Mouse (Mus musculus): ENCODE data around the gene Fancc. TPM values are rescaled to one million over a fixed set of nuclear protein-coding genes. Genes with fewer than 3 reads are reported as not detected.

The Fancc gene
- polyA plus RNA-seq, 1 experiment from 2014 or later: 17.8 TPM

DNA sequence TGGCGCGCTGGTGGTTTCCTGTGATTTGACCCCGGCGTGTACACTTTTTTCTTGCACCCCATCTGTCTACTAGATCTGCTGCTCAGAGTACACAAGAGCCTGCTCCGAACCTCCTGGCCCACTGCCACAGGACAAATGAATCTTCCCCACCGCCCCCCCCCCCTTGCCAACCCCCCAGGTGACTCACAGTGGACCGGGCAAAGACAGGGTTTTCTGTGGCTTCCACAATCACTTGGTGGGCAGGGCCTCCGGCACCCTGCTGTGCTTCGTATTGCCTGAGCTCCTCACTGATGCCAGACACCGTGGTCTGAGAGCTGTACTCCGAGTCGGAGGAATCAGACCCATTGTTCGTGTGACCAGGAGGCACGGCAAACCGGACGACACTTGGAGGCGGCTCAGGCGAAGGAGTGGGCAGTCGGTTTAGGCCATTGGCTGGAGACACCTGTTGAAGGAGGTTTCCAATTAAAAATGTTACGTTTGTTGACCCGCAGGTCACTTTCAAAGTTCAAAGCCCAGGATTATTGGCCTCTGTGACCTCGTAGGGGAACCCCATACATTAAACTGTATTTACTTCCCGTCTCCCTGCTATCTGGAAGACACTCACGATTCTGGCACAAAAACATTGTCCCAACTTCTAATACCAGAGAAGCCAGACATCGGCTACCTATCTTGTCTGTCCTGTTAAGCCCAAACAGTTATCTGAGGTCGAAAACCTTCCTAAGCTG is 16.5 kb upstream of the Fancc start:
- H3K9me3 ChIP-seq: no peaks in the 10 kb centered on the region
- 69% methylated on average over 26 of the region's 26 CpGs for WGBS
- no peak overlapping the region for H3K4me2 ChIP-seq
- H3K27ac ChIP-seq: peak overlapping the region; percentile 21; the same call in 1 of the 2 replicates
- no peak overlapping the region for H3K4me3 ChIP-seq (replicated peaks)
- peaks cover 57% of the 10 kb centered on the region for H3K36me3 ChIP-seq
- ATAC-seq (ENCODE audit: insufficient read depth, low FRiP score, low read depth): no peak
- peaks cover 3% of the 10 kb centered on the region; the same call in 1 of the 2 replicates for H3K4me1 ChIP-seq
- H3K9ac ChIP-seq: no peak overlapping the region
- H3K27me3 ChIP-seq (replicated peaks): no peaks in the 10 kb centered on the region

DNA sequence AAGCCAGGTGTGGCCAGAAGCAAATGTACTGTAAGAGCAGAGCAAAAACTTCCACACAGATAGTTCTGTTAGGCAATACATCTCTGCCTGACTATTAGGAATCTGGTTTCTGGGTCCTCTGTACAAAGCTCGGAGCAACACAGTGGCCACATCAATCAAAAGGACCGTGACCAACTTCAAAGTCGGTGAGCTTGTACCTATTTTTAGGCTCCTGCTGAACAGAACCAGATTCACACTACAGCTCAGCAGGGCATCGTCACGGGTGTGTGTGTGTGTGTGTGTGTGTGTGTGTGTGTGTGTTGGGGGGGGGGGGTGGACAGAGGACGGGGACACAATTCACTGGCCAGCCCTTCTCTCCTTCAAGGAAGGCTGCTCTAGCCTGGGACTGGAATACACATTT is 15.3 kb upstream of the Fancc start:
- H3K9me3 ChIP-seq: no peaks in the 10 kb centered on the region
- H3K9ac ChIP-seq: no peak overlapping the region
- H3K36me3 ChIP-seq: peaks cover 62% of the 10 kb centered on the region
- peaks cover 3% of the 10 kb centered on the region; the same call in 1 of the 2 replicates for H3K4me1 ChIP-seq
- no peak overlapping the region for H3K27ac ChIP-seq
- no peak for ATAC-seq (ENCODE audit: insufficient read depth, low FRiP score, low read depth)
- no peak overlapping the region for H3K4me3 ChIP-seq (replicated peaks)
- 60% methylated on average over 6 of the region's 6 CpGs for WGBS
- no peaks in the 10 kb centered on the region for H3K27me3 ChIP-seq (replicated peaks)
- H3K4me2 ChIP-seq: no peak overlapping the region

DNA sequence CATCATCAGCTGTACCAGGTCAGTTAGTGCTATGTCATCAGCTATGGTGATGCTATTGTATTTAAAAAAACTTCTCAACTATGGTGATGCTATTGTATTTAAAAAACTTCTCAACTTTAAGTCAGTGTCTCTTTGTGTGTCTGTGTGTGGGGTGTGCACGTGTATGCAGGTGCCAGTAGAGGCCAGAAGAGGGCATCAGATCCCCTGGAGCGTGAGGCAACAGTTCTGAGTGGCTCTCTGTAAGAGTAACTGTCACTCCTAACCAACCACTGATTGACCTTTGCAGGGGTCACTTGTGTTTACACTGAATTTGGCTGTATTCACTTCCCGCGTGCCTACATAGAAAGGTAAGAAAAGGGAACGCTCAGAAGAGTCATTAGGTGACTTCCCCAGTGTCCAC is 10.7 kb upstream of the Fancc start:
- Histone ChIP-seq H3K27me3 (replicated peaks) (no peaks in the 10 kb centered on the region), H3K9me3 (no peaks in the 10 kb centered on the region), H3K4me3 (replicated peaks) (no peak overlapping the region), H3K4me2 (no peak overlapping the region), H3K27ac (no peak overlapping the region), H3K9ac (no peak overlapping the region), H3K4me1 (no peaks in the 10 kb centered on the region), H3K36me3 (peaks cover 47% of the 10 kb centered on the region)
- 64% methylated on average over 5 of the region's 5 CpGs for WGBS
- ATAC-seq (ENCODE audit: insufficient read depth, low FRiP score, low read depth): no peak

DNA sequence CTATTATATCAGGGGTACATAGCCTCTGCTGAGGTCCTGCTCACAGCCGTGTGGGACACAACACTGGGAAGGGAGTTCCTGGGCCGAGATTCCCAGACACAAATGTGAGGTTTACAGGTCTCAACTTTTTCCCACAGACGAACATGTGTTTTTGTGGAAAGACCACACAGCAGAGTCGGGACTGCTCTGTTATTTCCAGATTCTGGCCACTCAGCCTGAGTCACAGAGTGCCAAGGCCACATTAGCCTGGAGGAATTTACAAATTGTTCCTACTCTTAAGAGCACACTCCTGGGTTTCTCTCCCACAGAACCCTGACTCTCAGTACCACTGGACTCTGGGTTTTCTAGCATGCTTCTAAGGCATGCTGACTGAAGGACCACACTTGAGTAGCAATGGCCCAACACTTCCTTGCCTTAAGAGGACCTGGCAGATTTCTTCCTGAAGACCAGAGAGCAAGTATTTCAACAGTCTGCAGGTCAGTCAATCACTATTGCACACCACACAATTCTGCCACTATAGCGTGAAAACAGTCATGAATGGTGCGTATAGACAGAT is 10.0 kb upstream of the Fancc start:
- 78% methylated on average over 6 of the region's 6 CpGs for WGBS
- no peaks in the 10 kb centered on the region for H3K27me3 ChIP-seq (replicated peaks)
- H3K36me3 ChIP-seq: peaks cover 41% of the 10 kb centered on the region
- H3K9me3 ChIP-seq: no peaks in the 10 kb centered on the region
- H3K4me3 ChIP-seq (replicated peaks): no peak overlapping the region
- no peaks in the 10 kb centered on the region for H3K4me1 ChIP-seq
- no peak overlapping the region for H3K27ac ChIP-seq
- H3K4me2 ChIP-seq: no peak overlapping the region
- no peak for ATAC-seq (ENCODE audit: insufficient read depth, low FRiP score, low read depth)
- H3K9ac ChIP-seq: no peak overlapping the region

DNA sequence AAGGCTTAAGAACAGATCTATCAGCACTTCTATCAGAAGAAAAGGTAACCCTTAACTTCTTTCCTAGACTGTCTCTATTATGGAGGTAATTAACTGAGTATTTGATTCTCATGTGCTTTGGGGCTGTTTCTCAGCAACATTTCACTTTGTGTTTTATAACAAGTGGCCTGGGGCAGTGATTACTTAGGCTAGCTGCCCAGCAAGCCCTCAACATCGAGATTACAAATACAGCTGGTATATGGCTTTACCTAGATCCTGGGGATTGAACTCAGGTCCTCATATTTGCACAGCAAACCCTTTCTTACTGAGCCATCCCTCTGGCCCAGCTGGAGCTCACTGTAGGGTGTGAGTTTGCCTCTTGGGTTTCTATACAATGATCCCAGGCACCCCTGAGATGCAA is 9.3 kb upstream of the Fancc start:
- Histone ChIP-seq H3K4me1 (no peaks in the 10 kb centered on the region), H3K27me3 (replicated peaks) (no peaks in the 10 kb centered on the region), H3K36me3 (peaks cover 34% of the 10 kb centered on the region), H3K9me3 (no peaks in the 10 kb centered on the region), H3K27ac (no peak overlapping the region), H3K4me3 (replicated peaks) (no peak overlapping the region), H3K9ac (no peak overlapping the region), H3K4me2 (no peak overlapping the region)
- 28% methylated on average over 1 of the region's 1 CpGs for WGBS
- no peak for ATAC-seq (ENCODE audit: insufficient read depth, low FRiP score, low read depth)

DNA sequence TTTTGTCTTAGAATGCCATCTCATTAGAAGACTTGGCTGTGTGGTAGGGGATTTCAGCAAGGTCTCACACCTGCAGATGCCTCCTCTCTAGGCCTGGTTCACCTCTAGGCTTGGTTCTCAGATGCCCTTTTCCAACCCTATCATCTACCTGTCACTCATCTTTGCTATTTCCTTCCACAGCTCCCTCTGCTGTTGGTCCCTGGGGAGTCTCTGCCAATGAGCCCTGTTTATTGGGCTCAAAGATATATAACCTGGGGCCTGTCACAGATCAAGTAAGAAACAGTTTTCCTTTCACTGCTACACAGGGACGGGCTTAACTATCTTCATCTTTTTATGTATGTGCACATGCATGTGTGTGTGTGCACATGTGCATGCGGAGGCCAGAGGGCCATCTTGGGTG is 5.3 kb upstream of the Fancc start:
- Histone ChIP-seq H3K9ac (no peak overlapping the region), H3K36me3 (peaks cover 3% of the 10 kb centered on the region; the same call in 1 of the 2 replicates), H3K9me3 (no peaks in the 10 kb centered on the region), H3K4me3 (replicated peaks) (no peak overlapping the region), H3K4me1 (0 out of 2 replicates have a peak, but pooled peaks cover 3% of the 10 kb centered on the region), H3K27ac (no peak overlapping the region), H3K4me2 (no peak overlapping the region), H3K27me3 (replicated peaks) (no peaks in the 10 kb centered on the region)
- no peak for ATAC-seq (ENCODE audit: insufficient read depth, low FRiP score, low read depth)
- WGBS: 83% methylated on average over 2 of the region's 2 CpGs

DNA sequence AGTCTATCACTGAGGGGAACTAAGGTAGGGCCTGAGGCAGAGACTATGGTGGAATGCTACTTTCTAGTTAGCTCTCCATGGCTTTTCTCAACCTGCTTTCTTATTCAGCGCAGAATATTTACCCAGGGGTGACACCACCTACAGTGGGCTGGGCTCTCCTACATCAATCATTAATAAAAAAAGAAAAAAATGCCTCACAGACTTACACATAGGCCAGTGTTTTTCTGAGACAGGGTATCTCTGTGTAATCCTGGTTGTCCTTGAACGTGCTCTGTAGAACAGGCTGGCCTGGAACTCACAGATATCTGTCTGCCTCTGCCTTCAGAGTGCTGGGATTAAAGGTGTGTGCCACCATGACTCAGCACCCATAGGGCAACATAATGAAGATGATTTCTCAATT is 2.4 kb upstream of the Fancc start:
- WGBS: 58% methylated on average over 2 of the region's 2 CpGs
- no peak overlapping the region for H3K27ac ChIP-seq
- H3K4me1 ChIP-seq: peaks cover 6% of the 10 kb centered on the region; the same call in 1 of the 2 replicates
- no peak overlapping the region for H3K9ac ChIP-seq
- H3K4me3 ChIP-seq (replicated peaks): no peak overlapping the region
- peak; percentile 64; the same call in 1 of the 2 replicates for ATAC-seq (ENCODE audit: insufficient read depth, low FRiP score, low read depth)
- H3K9me3 ChIP-seq: no peaks in the 10 kb centered on the region
- no peaks in the 10 kb centered on the region for H3K36me3 ChIP-seq
- no peak overlapping the region for H3K4me2 ChIP-seq
- H3K27me3 ChIP-seq (replicated peaks): no peaks in the 10 kb centered on the region

DNA sequence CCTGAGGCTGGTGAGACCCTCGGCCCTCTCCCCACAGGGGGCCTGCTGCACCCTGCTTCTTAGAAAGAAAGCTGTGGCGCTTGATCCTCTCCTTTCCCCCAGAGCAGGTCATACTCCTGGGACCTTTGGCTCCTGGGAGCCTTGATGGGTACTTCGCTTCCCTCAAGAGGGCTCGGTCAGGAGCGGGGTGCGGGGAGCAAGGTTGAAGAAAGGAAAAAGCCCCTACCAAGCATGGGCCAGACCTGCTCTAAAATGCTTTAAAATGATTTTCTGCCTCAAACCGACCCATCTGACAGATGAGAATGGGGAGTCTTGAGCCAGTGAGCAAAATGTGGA is 9.4 kb downstream of the Fancc start:
- Histone ChIP-seq H3K27me3 (replicated peaks) (no peaks in the 10 kb centered on the region), H3K4me1 (peaks cover 4% of the 10 kb centered on the region; the same call in 1 of the 2 replicates), H3K9me3 (no peaks in the 10 kb centered on the region), H3K9ac (no peak overlapping the region), H3K27ac (no peak overlapping the region), H3K4me3 (replicated peaks) (no peak overlapping the region), H3K4me2 (no peak overlapping the region), H3K36me3 (no peaks in the 10 kb centered on the region)
- WGBS: 71% methylated on average over 7 of the region's 7 CpGs
- ATAC-seq (ENCODE audit: insufficient read depth, low FRiP score, low read depth): no peak

DNA sequence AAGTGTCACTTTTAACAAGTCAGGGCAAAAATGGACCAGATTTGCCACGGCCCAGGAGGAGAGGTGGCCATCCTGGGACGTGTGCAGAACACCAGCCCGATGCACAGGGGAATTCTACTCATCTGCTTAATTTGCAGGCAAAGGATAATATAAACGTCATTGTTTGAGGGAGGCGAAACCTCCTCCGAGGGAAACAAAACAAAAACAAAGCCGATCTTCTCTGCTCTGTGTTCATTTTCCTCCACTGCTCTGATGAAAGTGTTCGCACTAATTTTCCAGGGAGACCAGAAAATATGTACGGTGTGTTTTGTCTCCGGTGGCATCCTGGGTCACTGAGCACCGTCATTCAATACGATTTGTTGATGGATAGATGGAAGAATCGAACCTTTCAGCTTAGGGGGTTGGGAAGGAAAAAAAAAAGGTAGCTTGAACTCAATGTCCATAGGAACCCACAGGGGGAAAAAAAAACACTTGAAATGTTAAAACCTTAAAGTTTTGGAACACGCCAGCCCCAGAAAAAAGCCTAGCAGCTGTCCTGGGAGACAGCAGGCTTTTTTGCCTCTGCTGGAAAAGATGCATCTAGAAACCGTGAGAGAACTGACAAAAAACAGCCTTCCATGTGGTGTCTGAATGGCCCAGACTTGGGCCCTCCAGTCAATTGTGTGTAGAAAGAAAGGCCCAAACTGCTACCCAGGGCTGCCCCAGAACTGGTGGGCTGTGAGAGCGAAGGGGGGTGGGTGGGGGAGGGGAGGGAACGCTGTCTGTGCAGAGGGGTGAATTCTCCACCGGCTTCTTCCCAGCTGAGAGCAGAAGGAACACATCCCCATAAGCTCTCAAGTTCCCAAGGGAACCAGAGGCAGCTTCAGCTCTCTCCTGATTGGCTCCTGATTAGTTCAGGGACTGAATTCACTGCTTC is 10.0 kb downstream of the Fancc start:
- Histone ChIP-seq H3K4me3 (replicated peaks) (no peak overlapping the region), H3K4me2 (no peak overlapping the region), H3K9me3 (no peaks in the 10 kb centered on the region), H3K4me1 (peaks cover 4% of the 10 kb centered on the region; the same call in 1 of the 2 replicates), H3K27ac (no peak overlapping the region), H3K27me3 (replicated peaks) (no peaks in the 10 kb centered on the region), H3K36me3 (no peaks in the 10 kb centered on the region), H3K9ac (no peak overlapping the region)
- no peak for ATAC-seq (ENCODE audit: insufficient read depth, low FRiP score, low read depth)
- 36% methylated on average over 18 of the region's 18 CpGs for WGBS

DNA sequence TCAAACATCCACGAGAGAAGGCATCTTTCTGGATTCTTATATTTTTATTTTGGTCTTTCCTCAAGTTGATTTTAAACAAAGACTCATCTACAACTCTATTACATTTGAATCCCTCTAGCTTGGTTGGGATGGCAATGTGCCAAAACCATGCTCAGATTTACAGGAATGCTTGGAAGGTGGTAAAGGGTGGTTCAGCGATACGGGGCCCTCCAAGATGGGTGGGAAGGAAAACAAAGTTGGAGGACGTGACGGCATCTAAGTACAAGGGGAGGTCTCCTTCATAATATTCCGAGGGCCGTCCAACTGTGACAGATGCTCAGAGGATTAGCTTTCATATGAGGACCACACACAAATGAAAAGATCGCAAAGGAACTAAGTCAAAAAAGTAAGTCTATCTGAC is 21.7 kb downstream of the Fancc start:
- ATAC-seq (ENCODE audit: insufficient read depth, low FRiP score, low read depth): no peak
- Histone ChIP-seq H3K27me3 (replicated peaks) (no peaks in the 10 kb centered on the region), H3K4me1 (no peaks in the 10 kb centered on the region), H3K27ac (no peak overlapping the region), H3K36me3 (no peaks in the 10 kb centered on the region), H3K4me2 (no peak overlapping the region), H3K9me3 (no peaks in the 10 kb centered on the region), H3K9ac (no peak overlapping the region), H3K4me3 (replicated peaks) (no peak overlapping the region)
- 43% methylated on average over 8 of the region's 8 CpGs for WGBS

DNA sequence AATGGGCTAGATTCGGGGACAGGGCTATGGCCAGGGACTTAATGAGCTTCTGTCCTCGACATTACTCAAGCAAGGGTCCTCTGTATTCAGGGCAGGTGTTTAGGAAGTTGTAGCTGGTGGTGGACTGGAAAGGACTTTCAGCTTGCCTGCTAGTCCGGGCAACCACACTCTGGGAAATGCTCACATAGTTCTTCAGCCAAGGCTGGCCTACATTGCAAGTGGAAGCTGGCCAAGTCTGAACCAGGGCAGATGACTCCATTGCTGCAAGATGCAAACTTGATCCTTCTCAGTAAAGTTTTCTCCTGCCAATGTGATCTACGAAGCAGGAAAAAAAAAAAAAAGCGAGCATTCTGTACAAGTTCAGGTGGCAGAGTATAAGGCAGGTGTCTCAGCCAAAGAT is 44.2 kb downstream of the Fancc start:
- Histone ChIP-seq H3K4me2 (no peak overlapping the region), H3K4me3 (replicated peaks) (no peak overlapping the region), H3K9ac (no peak overlapping the region), H3K4me1 (no peaks in the 10 kb centered on the region), H3K27ac (no peak overlapping the region), H3K36me3 (no peaks in the 10 kb centered on the region), H3K27me3 (replicated peaks) (no peaks in the 10 kb centered on the region), H3K9me3 (no peaks in the 10 kb centered on the region)
- 79% methylated on average over 5 of the region's 5 CpGs for WGBS
- no peak for ATAC-seq (ENCODE audit: insufficient read depth, low FRiP score, low read depth)

DNA sequence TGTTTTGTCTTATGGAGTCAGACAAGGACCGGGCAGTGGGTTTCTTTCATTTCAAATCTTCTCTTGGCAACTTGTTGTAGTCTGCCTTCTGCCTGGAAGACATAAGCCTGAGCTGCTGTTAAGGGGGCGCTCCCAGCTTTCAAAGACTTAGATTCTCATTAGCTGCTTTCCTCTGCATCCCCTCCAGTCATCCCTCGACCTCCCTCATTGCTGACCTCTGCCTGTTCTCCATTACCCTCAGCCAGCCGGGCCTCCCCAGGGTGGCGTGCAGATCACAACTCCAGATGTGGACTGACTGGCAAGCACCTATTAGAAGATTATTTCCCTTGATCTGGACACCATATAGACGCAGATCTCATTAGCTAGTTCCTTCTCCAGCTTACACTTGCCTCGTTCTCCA is 45.9 kb downstream of the Fancc start:
- no peak overlapping the region for H3K4me3 ChIP-seq (replicated peaks)
- H3K27ac ChIP-seq: no peak overlapping the region
- no peak for ATAC-seq (ENCODE audit: insufficient read depth, low FRiP score, low read depth)
- H3K36me3 ChIP-seq: no peaks in the 10 kb centered on the region
- no peaks in the 10 kb centered on the region for H3K4me1 ChIP-seq
- H3K27me3 ChIP-seq (replicated peaks): no peaks in the 10 kb centered on the region
- no peaks in the 10 kb centered on the region for H3K9me3 ChIP-seq
- H3K9ac ChIP-seq: no peak overlapping the region
- no peak overlapping the region for H3K4me2 ChIP-seq
- 55% methylated on average over 7 of the region's 7 CpGs for WGBS
